Mouse (Mus musculus) MEL (cell line): ENCODE measurements around the gene Hic1. TPM values are rescaled to one million over a fixed set of nuclear protein-coding genes. Genes with fewer than 3 reads are reported as not detected.
A peak's percentile ranks its signal among the peaks of the same experiment; 100 is the strongest.

ENCODE experiments used
- DNase-seq: peaks from one replicate; pipeline ENCODE4 v3.0.0; 2011; ENCODE audit warnings: low read depth, low spot score
- H3K27ac ChIP-seq: 2 replicates; pipeline ENCODE4 v1.5.1; 2012; ENCODE audit warnings: low read depth, mild to moderate bottlenecking, control low read depth, low read length, moderate library complexity; ENCODE audit not compliant: control insufficient read depth
- H3K27me3 ChIP-seq, 2 experiments: fragments of 150-350 bp in 1 of 2; sonication (generic) in 1 of 2; 2 replicates each; pipeline ENCODE4 v1.6.1; 2012; ENCODE audit warnings: low read length in 2 of 2, mild to moderate bottlenecking in 2 of 2, improper control_type of control experiment in 1 of 2, moderate library complexity in 1 of 2; ENCODE audit not compliant: insufficient read depth in 2 of 2, control insufficient read depth in 1 of 2
- H3K36me3 ChIP-seq, 2 experiments: 2 replicates each; pipeline ENCODE4 v1.6.1; 2012 to 2014; ENCODE audit warnings: low read length in 2 of 2, improper control_type of control experiment in 1 of 2, inconsistent platforms in 1 of 2, mild to moderate bottlenecking in 1 of 2; ENCODE audit not compliant: insufficient read depth in 2 of 2, control insufficient read depth in 1 of 2
- H3K4me1 ChIP-seq, 2 experiments: fragments of 150-350 bp in 1 of 2; sonication (generic) in 1 of 2; 2 replicates each; pipeline ENCODE4 v1.6.1; 2012; ENCODE audit warnings: low read length in 2 of 2, improper control_type of control experiment in 1 of 2, mild to moderate bottlenecking in 1 of 2; ENCODE audit not compliant: insufficient read depth in 2 of 2, control insufficient read depth in 1 of 2
- H3K4me3 ChIP-seq, 2 experiments: fragments of 150-350 bp in 1 of 2; sonication (generic) in 1 of 2; 2 replicates each; pipeline ENCODE4 v1.5.1; 2012; ENCODE audit warnings: low read depth in 2 of 2, low read length in 2 of 2, mild to moderate bottlenecking in 2 of 2, moderate library complexity in 2 of 2, control low read depth in 1 of 2, improper control_type of control experiment in 1 of 2; ENCODE audit not compliant: control insufficient read depth in 1 of 2, insufficient read depth in 1 of 2
- H3K79me2 ChIP-seq: 2 replicates; pipeline ENCODE4 v1.6.1; 2012; ENCODE audit warnings: mild to moderate bottlenecking, low read length, moderate library complexity; ENCODE audit not compliant: control insufficient read depth, poor library complexity, insufficient read depth
- H3K9ac ChIP-seq: 2 replicates; pipeline ENCODE4 v1.6.1; 2012; ENCODE audit warnings: low read depth, mild to moderate bottlenecking, control low read depth, low read length, moderate library complexity; ENCODE audit not compliant: control insufficient read depth, poor library complexity, severe bottlenecking
- H3K9me3 ChIP-seq: fragments of 150-350 bp; sonication (generic); replicated peaks from 2 replicates; pipeline ENCODE4 v1.6.1; 2012; ENCODE audit warnings: mild to moderate bottlenecking, low read length, improper control_type of control experiment, moderate library complexity; ENCODE audit not compliant: insufficient read depth
- BHLHE40 ChIP-seq: IDR thresholded peaks from 2 replicates; pipeline ENCODE4 v1.6.1; 2012; ENCODE audit warnings: low read depth, mild to moderate bottlenecking, inconsistent platforms, low read length, improper control_type of control experiment, borderline replicate concordance
- CHD1 ChIP-seq: IDR thresholded peaks from 2 replicates; pipeline ENCODE4 v1.6.1; 2012; ENCODE audit warnings: low read depth, mild to moderate bottlenecking, inconsistent platforms, low read length, improper control_type of control experiment
- CHD2 ChIP-seq: IDR thresholded peaks from 2 replicates; pipeline ENCODE4 v1.6.1; 2011; ENCODE audit warnings: low read length, improper control_type of control experiment
- CTCF ChIP-seq, 3 experiments: IDR thresholded peaks in 2 of 3; conservative IDR thresholded peaks in 1 of 3; 2 replicates each; pipeline ENCODE4 v1.5.1; 2011 to 2012; ENCODE audit warnings: low read length in 3 of 3, low read depth in 2 of 3, mild to moderate bottlenecking in 2 of 3, improper control_type of control experiment in 1 of 3, inconsistent platforms in 1 of 3, mixed read lengths in 1 of 3, moderate library complexity in 1 of 3; ENCODE audit not compliant: control insufficient read depth in 1 of 3, insufficient read depth in 1 of 3, poor library complexity in 1 of 3, severe bottlenecking in 1 of 3
- E2F4 ChIP-seq: IDR thresholded peaks from 2 replicates; pipeline ENCODE4 v1.6.1; 2011; ENCODE audit warnings: low read depth, low read length, improper control_type of control experiment, borderline replicate concordance
- ELF1 ChIP-seq: IDR thresholded peaks from 2 replicates; pipeline ENCODE4 v1.6.1; 2014; ENCODE audit warnings: low read depth, mild to moderate bottlenecking, inconsistent platforms, low read length, improper control_type of control experiment, moderate library complexity
- EP300 ChIP-seq, 2 experiments: IDR thresholded peaks; 2 replicates each; pipeline ENCODE4 v1.6.1; 2011; ENCODE audit warnings: improper control_type of control experiment in 2 of 2, low read length in 2 of 2, low read depth in 1 of 2, mild to moderate bottlenecking in 1 of 2
- ETS1 ChIP-seq: IDR thresholded peaks from 2 replicates; pipeline ENCODE4 v1.6.1; 2012; ENCODE audit warnings: low read depth, mild to moderate bottlenecking, inconsistent platforms, low read length, improper control_type of control experiment, moderate library complexity
- GABPA ChIP-seq: IDR thresholded peaks from 2 replicates; pipeline ENCODE4 v1.6.1; 2012; ENCODE audit warnings: low read depth, mild to moderate bottlenecking, inconsistent platforms, low read length, improper control_type of control experiment, moderate library complexity
- GATA1 ChIP-seq: IDR thresholded peaks from 2 replicates; pipeline ENCODE4 v1.6.1; 2011; ENCODE audit warnings: low read depth, low read length, improper control_type of control experiment
- HCFC1 ChIP-seq: IDR thresholded peaks from 2 replicates; pipeline ENCODE4 v1.6.1; 2012; ENCODE audit warnings: low read depth, mild to moderate bottlenecking, inconsistent platforms, low read length, improper control_type of control experiment, moderate library complexity
- JUND ChIP-seq: IDR thresholded peaks from 2 replicates; pipeline ENCODE4 v1.6.1; 2011; ENCODE audit warnings: low read depth, mild to moderate bottlenecking, improper control_type of control experiment, low read length
- MAFK ChIP-seq: IDR thresholded peaks from 2 replicates; pipeline ENCODE4 v1.6.1; 2011; ENCODE audit warnings: low read depth, mild to moderate bottlenecking, low read length, improper control_type of control experiment, borderline replicate concordance
- MYB ChIP-seq: IDR thresholded peaks from 2 replicates; pipeline ENCODE4 v1.6.1; 2011; ENCODE audit warnings: mild to moderate bottlenecking, low read depth, low read length, improper control_type of control experiment
- NRF1 ChIP-seq: IDR thresholded peaks from 2 replicates; pipeline ENCODE4 v1.6.1; 2014; ENCODE audit warnings: low read depth, mild to moderate bottlenecking, inconsistent platforms, low read length, improper control_type of control experiment, moderate library complexity; ENCODE audit not compliant: poor library complexity, insufficient read depth, severe bottlenecking
- POLR2A ChIP-seq, 2 experiments: IDR thresholded peaks; 2 replicates each; pipeline ENCODE4 v1.6.1; 2011 to 2012; ENCODE audit warnings: low read length in 2 of 2, mild to moderate bottlenecking in 2 of 2, control low read depth in 1 of 2, improper control_type of control experiment in 1 of 2, low read depth in 1 of 2, moderate library complexity in 1 of 2; ENCODE audit not compliant: control insufficient read depth in 1 of 2, insufficient read depth in 1 of 2, poor library complexity in 1 of 2
- POLR2AphosphoS2 ChIP-seq: IDR thresholded peaks from 2 replicates; pipeline ENCODE4 v1.6.1; 2011; ENCODE audit warnings: low read length, improper control_type of control experiment
- RCOR1 ChIP-seq: IDR thresholded peaks from 2 replicates; pipeline ENCODE4 v1.6.1; 2012; ENCODE audit warnings: low read depth, mild to moderate bottlenecking, inconsistent platforms, low read length, improper control_type of control experiment
- SIN3A ChIP-seq: IDR thresholded peaks from 2 replicates; pipeline ENCODE4 v1.6.1; 2012; ENCODE audit warnings: low read length, improper control_type of control experiment, inconsistent platforms
- SMC3 ChIP-seq: IDR thresholded peaks from 2 replicates; pipeline ENCODE4 v1.6.1; 2011; ENCODE audit warnings: low read depth, low read length, improper control_type of control experiment
- TAL1 ChIP-seq: IDR thresholded peaks from 2 replicates; pipeline ENCODE4 v1.6.1; 2012; ENCODE audit warnings: mild to moderate bottlenecking, inconsistent platforms, low read length, moderate library complexity, mixed read lengths
- TBP ChIP-seq: IDR thresholded peaks from 2 replicates; pipeline ENCODE4 v1.8.0; 2011; ENCODE audit warnings: low read depth, low read length, improper control_type of control experiment
- TCF12 ChIP-seq: IDR thresholded peaks from 2 replicates; pipeline ENCODE4 v1.6.1; 2014; ENCODE audit warnings: low read depth, mild to moderate bottlenecking, inconsistent platforms, low read length, improper control_type of control experiment, moderate library complexity
- UBTF ChIP-seq: IDR thresholded peaks from 2 replicates; pipeline ENCODE4 v1.6.1; 2012; ENCODE audit warnings: low read depth, mild to moderate bottlenecking, inconsistent platforms, low read length, improper control_type of control experiment, moderate library complexity, borderline replicate concordance; ENCODE audit not compliant: insufficient read depth
- USF1 ChIP-seq: IDR thresholded peaks from 2 replicates; pipeline ENCODE4 v1.6.1; 2014; ENCODE audit warnings: low read depth, mild to moderate bottlenecking, inconsistent platforms, low read length, improper control_type of control experiment, moderate library complexity
- USF2 ChIP-seq, 2 experiments: IDR thresholded peaks; 2 replicates each; pipeline ENCODE4 v1.6.1; 2011 to 2012; ENCODE audit warnings: improper control_type of control experiment in 2 of 2, low read length in 2 of 2, borderline replicate concordance in 1 of 2, inconsistent platforms in 1 of 2, low read depth in 1 of 2, mild to moderate bottlenecking in 1 of 2; ENCODE audit not compliant: insufficient read depth in 1 of 2
- ZKSCAN1 ChIP-seq: IDR thresholded peaks from 2 replicates; pipeline ENCODE4 v1.6.1; 2012; ENCODE audit warnings: low read depth, mild to moderate bottlenecking, inconsistent platforms, low read length, improper control_type of control experiment, moderate library complexity
- ZMIZ1 ChIP-seq: IDR thresholded peaks from 2 replicates; pipeline ENCODE4 v1.6.1; 2012; ENCODE audit warnings: low read depth, mild to moderate bottlenecking, inconsistent platforms, low read length, improper control_type of control experiment, moderate library complexity
- ZNF384 ChIP-seq: IDR thresholded peaks from 2 replicates; pipeline ENCODE4 v1.6.1; 2012; ENCODE audit warnings: low read depth, mild to moderate bottlenecking, inconsistent platforms, low read length, improper control_type of control experiment
- polyA plus RNA-seq, 2 experiments: library from polyadenylated mRNA; stranded (reverse) in 1 of 2; unstranded in 1 of 2; fragments of >175 nt in 1 of 2; fragments of >200 nt in 1 of 2; gene quantifications; 2 replicates each; pipeline versions ENCODE4 v1.2.1 to v1.2.4; 2012; ENCODE audit warnings: low replicate concordance in 2 of 2, low read depth in 1 of 2; ENCODE audit not compliant: insufficient read length in 2 of 2, insufficient read depth in 1 of 2, missing spikeins in 1 of 2
- total RNA-seq: library from RNA; depleted of rRNA; stranded (reverse); fragments of 300-350 nt; gene quantifications from 2 replicates; pipeline ENCODE4 v1.2.3, GENCODE M21; 2012

The Hic1 gene
- total and polyA plus RNA-seq, 3 experiments: 18.2 to 18.8 TPM; not detected in 1

GRCm38 (mm10) chr11:75173095-75173798, 3.9 kb upstream of the Hic1 start (continued):
- no peak for TF ChIP-seq CHD1
- 0 out of 4 replicates have a peak, but pooled peaks of 1 of the 2 experiments have one; percentile 41 for TF ChIP-seq EP300 (IDR thresholded peaks at IDR 0.05; ENCODE audit: low read depth in 1 of 2, low read length in 2 of 2)
- 0 out of 2 replicates have a peak, but pooled peaks have one; percentile 27 for TF ChIP-seq USF1
- no peak for TF ChIP-seq UBTF
- TF ChIP-seq ETS1: peak; percentile 87
- no peak for TF ChIP-seq JUND
- peak; percentile 77 for TF ChIP-seq BHLHE40
- peak; percentile 66 for TF ChIP-seq ELF1
- TF ChIP-seq HCFC1: peak; percentile 68; the same call in 1 of the 2 replicates
- TF ChIP-seq ZKSCAN1: no peak
- TF ChIP-seq SMC3: no peak
- TF ChIP-seq SIN3A: peak; percentile 99
- peak; percentile 40; the same call in 1 of the 2 replicates for TF ChIP-seq TCF12
- TF ChIP-seq E2F4: peak; percentile 62; the same call in 1 of the 2 replicates

- peak overlapping the region; percentile 70 to 81 for H3K4me3 ChIP-seq
- H3K27me3 ChIP-seq: no peaks in the 10 kb centered on the region
- peak overlapping the region; percentile 85 for H3K9ac ChIP-seq
- peaks cover 16% of the 10 kb centered on the region for H3K79me2 ChIP-seq
- no peaks in the 10 kb centered on the region for H3K9me3 ChIP-seq
- peak; percentile 91 for DNase-seq
- H3K36me3 ChIP-seq: peaks cover 0 to 8% of the 10 kb centered on the region in 2 experiments; a peak in 1 of 4 replicates
- H3K27ac ChIP-seq: peak overlapping the region; percentile 97
- peaks cover 0 to 15% of the 10 kb centered on the region in 2 experiments; a peak in 3 of 4 replicates for H3K4me1 ChIP-seq
- peak; percentile 61; the same call in 1 of the 2 replicates for TF ChIP-seq ETS1
- TF ChIP-seq MYB: no peak
- TF ChIP-seq TBP: peak; percentile 58; the same call in 1 of the 2 replicates
- peak; percentile 39; the same call in 1 of the 2 replicates for TF ChIP-seq NRF1
- no peak for TF ChIP-seq MAFK
- TF ChIP-seq ZNF384: no peak
- TF ChIP-seq GATA1: no peak
- no peak for TF ChIP-seq USF1
- TF ChIP-seq GABPA: no peak
- no peak for TF ChIP-seq CHD1
- peak; percentile 81 for TF ChIP-seq ELF1
- no peak for TF ChIP-seq ZKSCAN1
- TF ChIP-seq SIN3A: no peak
- peak; percentile 16 to 52; a peak in 2 of 4 replicates for TF ChIP-seq POLR2A (IDR thresholded peaks at IDR 0.05; ENCODE audit: control insufficient read depth in 1 of 2, insufficient read depth in 1 of 2, low read depth in 1 of 2, low read length in 2 of 2, poor library complexity in 1 of 2)
- no peak for TF ChIP-seq ZMIZ1
- no peak for TF ChIP-seq TAL1
- TF ChIP-seq USF2 (IDR thresholded peaks at IDR 0.05; ENCODE audit: borderline replicate concordance in 1 of 2, insufficient read depth in 1 of 2, low read depth in 1 of 2, low read length in 2 of 2): no peak
- TF ChIP-seq CHD2: no peak
- no peak for TF ChIP-seq POLR2AphosphoS2
- no peak for TF ChIP-seq CTCF (IDR thresholded peaks at IDR 0.05 in 2 of 3, conservative IDR thresholded peaks at IDR 0.05 in 1 of 3; ENCODE audit: control insufficient read depth in 1 of 3, insufficient read depth in 1 of 3, low read depth in 2 of 3, low read length in 3 of 3, poor library complexity in 1 of 3, severe bottlenecking in 1 of 3)
- TF ChIP-seq JUND: no peak
- no peak for TF ChIP-seq RCOR1
These were observed 3.1 kb upstream of the Hic1 start for GRCm38 (mm10) chr11:75172151-75173094.
